Mouse (Mus musculus) liver, embryonic 14.5 days (tissue): Measurements from ENCODE around the gene Ugt1a2.

Experiments used
- CTCF ChIP-seq: IDR thresholded peaks from 2 replicates; pipeline ENCODE4 v1.5.1; 2016; ENCODE audit warnings: antibody characterized with exemption, low read depth, control low read depth
- EP300 ChIP-seq: IDR thresholded peaks from 2 replicates; pipeline ENCODE4 v1.6.1; 2016; ENCODE audit warnings: antibody characterized with exemption, low read depth

GRCm38 (mm10) chr1:88255989-88256754, 55.8 kb downstream of the Ugt1a2 start:
- TF ChIP-seq CTCF (no peak), EP300 (no peak)
